Mouse (Mus musculus) forebrain, embryonic 11.5 days (tissue): ENCODE measurements around the gene Gm21992. TPM values are rescaled to one million over a fixed set of nuclear protein-coding genes. Genes with fewer than 3 reads are reported as not detected.
A peak's percentile ranks its signal among the peaks of the same experiment; 100 is the strongest.

ENCODE experiments used
- ATAC-seq: fragments of 200-750 bp; cut with Nextera tagmentation; replicated peaks from 2 replicates; pipeline ENCODE4 v1.8.0; 2017; ENCODE audit warnings: moderate TSS enrichment; ENCODE audit not compliant: low FRiP score
- DNase-seq: peaks from one replicate; pipeline ENCODE4 v3.0.0-alpha.2; 2017; ENCODE audit warnings: low spot score
- H3K27ac ChIP-seq: fragments of 300-500 bp; sonication (generic); 2 replicates; pipeline ENCODE4 v1.5.1; 2014; ENCODE audit warnings: low read depth, low read length
- H3K27me3 ChIP-seq: fragments of 300-500 bp; sonication (generic); 2 replicates; pipeline ENCODE4 v1.6.1; 2014; ENCODE audit warnings: mild to moderate bottlenecking, low read length, mixed read lengths; ENCODE audit not compliant: control insufficient read depth, insufficient read depth
- H3K36me3 ChIP-seq: fragments of 300-500 bp; sonication (generic); 2 replicates; pipeline ENCODE4 v1.6.1; 2014; ENCODE audit warnings: mild to moderate bottlenecking, low read length, moderate library complexity, mixed read lengths; ENCODE audit not compliant: control insufficient read depth, insufficient read depth
- H3K4me1 ChIP-seq: fragments of 300-500 bp; sonication (generic); replicated peaks from 2 replicates; pipeline ENCODE4 v1.6.1; 2014; ENCODE audit warnings: low read length, mixed read lengths; ENCODE audit not compliant: control insufficient read depth, insufficient read depth
- H3K4me2 ChIP-seq: fragments of 300-500 bp; sonication (generic); 2 replicates; pipeline ENCODE4 v1.6.1; 2014; ENCODE audit warnings: low read depth, mild to moderate bottlenecking, low read length, moderate library complexity, mixed read lengths; ENCODE audit not compliant: severe bottlenecking
- H3K4me3 ChIP-seq: fragments of 300-500 bp; sonication (generic); 2 replicates; pipeline ENCODE4 v1.5.1; 2014; ENCODE audit warnings: low read depth, low read length
- H3K9ac ChIP-seq: fragments of 300-500 bp; sonication (generic); 2 replicates; pipeline ENCODE4 v1.6.1; 2014; ENCODE audit warnings: low read length
- H3K9me3 ChIP-seq: fragments of 300-500 bp; sonication (generic); 2 replicates; pipeline ENCODE4 v1.6.1; 2016; ENCODE audit warnings: low read length, mixed read lengths; ENCODE audit not compliant: control insufficient read depth
- WGBS: fragments of 180-500 bp; shearing (Covaris S2); extraction: QIAGEN DNeasy Blood & Tissue Kit; methylation state at CpG from one replicate; pipeline ENCODE4 v1.1.7; 2014; 5-methylcytosine and 5-hydroxymethylcytosine counted together
- polyA plus RNA-seq: library from polyadenylated mRNA; unstranded; fragments of >200 nt; fragmentation: Nextera tagmentation; extraction: Ambion mirVana; gene quantifications from 2 replicates; pipeline ENCODE4 v1.2.1, GENCODE M21; 2014

Gm21992 gene
- polyA plus RNA-seq, 1 experiment from 2014 or later: 31.9 TPM

DNA sequence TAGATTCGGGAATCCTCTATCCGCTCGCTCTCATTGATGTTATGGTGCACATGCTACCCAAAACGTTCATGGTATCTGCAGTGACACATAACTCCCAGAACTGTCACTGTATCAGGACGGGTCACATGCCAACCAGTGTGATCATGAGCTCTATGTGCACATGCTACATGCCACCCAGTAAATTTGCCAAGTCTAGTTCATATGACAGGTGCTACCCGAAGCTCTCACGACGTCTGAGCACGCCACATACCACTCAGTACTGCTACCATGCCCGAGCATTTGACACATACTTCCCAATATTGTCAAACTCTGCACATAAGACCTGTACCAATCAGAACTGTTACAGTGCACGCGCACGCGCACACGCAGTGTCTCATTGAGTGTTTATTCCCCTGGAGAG is 91.3 kb downstream of the Gm21992 start:
- Histone ChIP-seq H3K9me3 (no peaks in the 10 kb centered on the region), H3K27me3 (no peaks in the 10 kb centered on the region), H3K4me2 (no peak overlapping the region), H3K36me3 (no peaks in the 10 kb centered on the region), H3K4me1 (peaks cover 6% of the 10 kb centered on the region; the same call in 1 of the 2 replicates), H3K4me3 (no peak overlapping the region), H3K27ac (no peak overlapping the region), H3K9ac (no peak overlapping the region)
- WGBS: 83% methylated on average over 15 of the region's 15 CpGs
- ATAC-seq: no peak
- no peak for DNase-seq

DNA sequence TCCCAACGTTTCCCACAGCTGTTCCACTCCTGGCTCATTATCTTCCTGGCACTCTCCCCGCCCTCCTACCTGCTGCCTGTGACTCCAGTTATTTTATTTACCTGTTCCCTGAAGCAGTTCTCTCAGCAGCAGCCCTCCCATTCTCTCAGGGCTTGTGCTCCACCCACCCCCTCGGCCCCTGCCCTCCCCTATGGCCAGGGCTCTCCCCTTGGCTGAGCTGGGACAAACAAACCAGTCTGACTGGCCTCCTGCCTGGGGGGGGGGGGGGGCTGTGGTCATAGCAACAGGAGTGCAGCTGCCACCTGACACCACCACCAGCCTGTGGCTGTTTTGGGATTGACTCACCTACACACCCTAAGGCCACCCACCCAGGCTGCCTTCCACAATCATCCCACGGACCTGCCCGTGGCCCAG is 92.1 kb downstream of the Gm21992 start:
- Histone ChIP-seq H3K9ac (no peak overlapping the region), H3K36me3 (no peaks in the 10 kb centered on the region), H3K9me3 (no peaks in the 10 kb centered on the region), H3K4me2 (no peak overlapping the region), H3K27me3 (no peaks in the 10 kb centered on the region), H3K4me3 (no peak overlapping the region), H3K4me1 (peaks cover 6% of the 10 kb centered on the region; the same call in 1 of the 2 replicates), H3K27ac (no peak overlapping the region)
- peak; percentile 55 for DNase-seq
- WGBS: 23% methylated on average over 5 of the region's 5 CpGs
- ATAC-seq: no peak

DNA sequence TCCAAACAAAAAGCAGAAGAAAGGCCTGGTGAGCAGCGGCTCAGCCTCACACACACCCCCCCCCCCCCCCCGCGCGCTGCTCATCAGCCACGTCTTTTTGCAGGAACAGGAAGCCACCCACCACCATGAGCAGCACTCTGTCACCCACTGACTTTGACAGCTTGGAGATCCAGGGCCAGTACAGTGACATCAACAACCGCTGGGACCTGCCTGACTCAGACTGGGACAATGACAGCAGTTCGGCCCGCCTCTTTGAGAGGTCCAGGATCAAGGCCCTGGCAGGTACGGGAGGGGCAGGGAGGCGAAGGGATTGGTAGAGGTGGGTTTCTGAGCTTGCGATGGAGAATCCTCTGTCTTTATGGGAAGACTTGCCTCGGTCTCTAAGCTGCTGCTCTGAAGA is 92.7 kb downstream of the Gm21992 start:
- Histone ChIP-seq H3K4me3 (no peak overlapping the region), H3K27ac (no peak overlapping the region)

DNA sequence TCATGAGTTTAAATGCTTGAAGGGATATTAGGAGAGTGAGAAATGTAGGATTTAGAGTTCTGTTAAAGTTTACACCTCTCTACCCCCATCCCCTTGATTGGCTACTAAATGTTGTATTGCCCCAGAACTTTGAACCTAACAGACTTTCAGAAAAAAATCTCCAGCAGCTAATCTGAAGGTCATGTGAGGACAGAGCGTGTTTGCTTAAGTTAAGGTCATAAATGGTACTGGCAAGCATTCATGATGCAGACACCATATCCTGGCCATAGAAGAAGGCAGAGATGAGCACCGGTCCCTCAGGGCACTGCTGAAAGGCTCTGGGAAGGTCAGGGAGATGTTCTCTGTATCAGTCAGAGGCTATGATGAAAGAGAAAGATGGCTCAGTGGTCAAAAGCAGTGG is 94.1 kb downstream of the Gm21992 start:
- H3K4me2 ChIP-seq: no peak overlapping the region
- H3K9me3 ChIP-seq: no peaks in the 10 kb centered on the region
- H3K27ac ChIP-seq: no peak overlapping the region
- WGBS: 97% methylated on average over 2 of the region's 2 CpGs
- ATAC-seq (no peak), DNase-seq (peak; percentile 21)
- H3K4me1 ChIP-seq: peaks cover 8% of the 10 kb centered on the region; the same call in 1 of the 2 replicates
- H3K36me3 ChIP-seq: no peaks in the 10 kb centered on the region
- no peak overlapping the region for H3K4me3 ChIP-seq
- H3K9ac ChIP-seq: no peak overlapping the region
- no peaks in the 10 kb centered on the region; the same call in 1 of the 2 replicates for H3K27me3 ChIP-seq

More for the DNA sequence above, 92.7 kb downstream of the Gm21992 start:
- H3K27me3 ChIP-seq: no peaks in the 10 kb centered on the region
- H3K36me3 ChIP-seq: no peaks in the 10 kb centered on the region
- no peak overlapping the region for H3K9ac ChIP-seq
- no peak overlapping the region for H3K4me2 ChIP-seq
- no peaks in the 10 kb centered on the region for H3K9me3 ChIP-seq
- DNase-seq (peak; percentile 47), ATAC-seq (no peak)
- H3K4me1 ChIP-seq: peaks cover 6% of the 10 kb centered on the region; the same call in 1 of the 2 replicates
- WGBS: 32% methylated on average over 12 of the region's 12 CpGs

DNA sequence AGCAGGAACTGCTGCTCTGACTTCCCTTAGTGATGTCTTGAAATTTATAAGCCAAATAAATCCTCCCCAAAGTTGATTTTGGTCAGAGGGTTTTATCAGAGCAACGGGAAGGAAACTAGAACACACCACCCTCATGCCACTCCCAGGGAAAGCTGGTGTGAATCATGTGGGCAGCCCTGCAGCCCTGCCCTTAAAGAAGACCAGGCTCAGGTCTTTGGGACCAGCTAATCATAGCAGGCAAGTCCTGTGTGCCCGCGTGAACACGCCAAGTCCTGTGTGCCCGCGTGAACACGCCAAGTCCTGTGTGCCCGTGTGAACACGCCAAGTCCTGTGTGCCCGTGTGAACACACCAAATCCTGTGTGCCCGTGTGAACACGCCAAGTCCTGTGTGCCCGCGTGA is 94.7 kb downstream of the Gm21992 start:
- Histone ChIP-seq H3K9me3 (no peaks in the 10 kb centered on the region), H3K27ac (no peak overlapping the region), H3K4me3 (no peak overlapping the region), H3K27me3 (no peaks in the 10 kb centered on the region; the same call in 1 of the 2 replicates), H3K9ac (no peak overlapping the region), H3K4me2 (no peak overlapping the region), H3K36me3 (no peaks in the 10 kb centered on the region), H3K4me1 (peaks cover 8% of the 10 kb centered on the region; the same call in 1 of the 2 replicates)
- DNase-seq (peak; percentile 50), ATAC-seq (no peak)
- WGBS: 98% methylated on average over 14 of the region's 14 CpGs

DNA sequence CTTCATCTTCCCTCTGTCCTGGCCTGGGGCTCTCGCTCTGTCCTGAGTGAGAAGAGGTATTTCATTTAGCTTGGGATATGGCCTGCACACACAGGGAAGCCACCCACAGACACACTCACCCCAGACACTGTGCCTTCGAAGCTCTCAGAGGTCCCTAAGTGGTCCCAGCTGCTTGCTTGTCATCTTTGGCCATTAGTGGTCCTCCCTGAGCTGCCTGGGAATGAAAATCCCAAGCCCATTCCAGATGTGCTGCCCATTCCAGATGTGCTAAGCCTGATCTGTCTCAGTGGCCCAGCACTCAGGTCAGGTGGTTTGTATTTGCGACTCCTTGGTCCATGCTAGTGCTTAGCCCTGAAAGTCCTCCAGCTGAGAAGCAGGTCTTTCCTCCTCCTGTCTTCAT is 97.5 kb downstream of the Gm21992 start:
- H3K36me3 ChIP-seq: no peaks in the 10 kb centered on the region
- H3K4me1 ChIP-seq: peaks cover 5% of the 10 kb centered on the region; the same call in 1 of the 2 replicates
- H3K4me3 ChIP-seq: no peak overlapping the region
- ATAC-seq (no peak), DNase-seq (no peak)
- no peak overlapping the region for H3K4me2 ChIP-seq
- no peaks in the 10 kb centered on the region for H3K9me3 ChIP-seq
- no peak overlapping the region for H3K27ac ChIP-seq
- H3K9ac ChIP-seq: no peak overlapping the region
- peaks cover 3% of the 10 kb centered on the region for H3K27me3 ChIP-seq
- 62% methylated on average over 3 of the region's 3 CpGs for WGBS

DNA sequence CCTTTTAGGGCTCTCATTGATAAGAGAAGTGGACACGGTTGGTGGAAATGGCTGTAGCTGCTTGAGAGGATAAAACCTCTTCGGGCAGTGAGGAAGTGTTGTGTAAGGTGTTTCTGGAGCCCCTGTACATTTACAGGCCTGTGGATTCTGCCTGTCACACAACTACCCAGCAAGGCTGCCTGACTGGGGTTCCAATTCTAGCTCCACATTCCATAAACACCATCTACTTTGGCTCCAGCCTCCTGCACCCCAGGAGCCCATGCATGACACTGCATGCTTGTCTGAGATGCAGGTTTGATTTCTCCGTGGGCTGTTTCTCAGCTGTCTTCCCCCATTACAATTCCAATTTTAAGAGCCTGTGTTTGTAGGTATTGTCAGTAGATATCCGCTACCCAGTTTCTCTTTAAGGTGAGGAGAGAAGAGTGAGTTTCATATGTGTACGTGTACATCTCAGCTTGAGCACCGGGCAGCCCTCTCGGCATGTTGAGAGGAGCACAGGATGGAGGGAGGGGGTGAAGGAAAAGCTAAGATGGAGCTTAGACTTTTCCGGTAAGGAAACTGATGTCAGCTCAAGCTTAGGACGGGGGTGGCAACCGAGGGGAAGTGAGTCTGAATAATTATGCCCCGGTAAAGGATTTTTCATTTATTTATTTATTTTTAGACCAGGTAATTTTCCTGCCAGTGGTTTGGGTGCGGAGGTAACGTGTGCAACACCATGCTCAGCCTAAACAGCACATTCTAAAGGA is 98.5 kb downstream of the Gm21992 start:
- peak overlapping the region; percentile 75 for H3K4me3 ChIP-seq
- ATAC-seq (no peak), DNase-seq (no peak)
- no peaks in the 10 kb centered on the region for H3K36me3 ChIP-seq
- 39% methylated on average over 13 of the region's 13 CpGs for WGBS
- H3K9ac ChIP-seq: peak overlapping the region; percentile 88
- H3K27me3 ChIP-seq: peaks cover 3% of the 10 kb centered on the region
- H3K4me1 ChIP-seq: peaks cover 5% of the 10 kb centered on the region; the same call in 1 of the 2 replicates
- no peak overlapping the region for H3K27ac ChIP-seq
- H3K9me3 ChIP-seq: no peaks in the 10 kb centered on the region
- H3K4me2 ChIP-seq: peak overlapping the region; percentile 92

DNA sequence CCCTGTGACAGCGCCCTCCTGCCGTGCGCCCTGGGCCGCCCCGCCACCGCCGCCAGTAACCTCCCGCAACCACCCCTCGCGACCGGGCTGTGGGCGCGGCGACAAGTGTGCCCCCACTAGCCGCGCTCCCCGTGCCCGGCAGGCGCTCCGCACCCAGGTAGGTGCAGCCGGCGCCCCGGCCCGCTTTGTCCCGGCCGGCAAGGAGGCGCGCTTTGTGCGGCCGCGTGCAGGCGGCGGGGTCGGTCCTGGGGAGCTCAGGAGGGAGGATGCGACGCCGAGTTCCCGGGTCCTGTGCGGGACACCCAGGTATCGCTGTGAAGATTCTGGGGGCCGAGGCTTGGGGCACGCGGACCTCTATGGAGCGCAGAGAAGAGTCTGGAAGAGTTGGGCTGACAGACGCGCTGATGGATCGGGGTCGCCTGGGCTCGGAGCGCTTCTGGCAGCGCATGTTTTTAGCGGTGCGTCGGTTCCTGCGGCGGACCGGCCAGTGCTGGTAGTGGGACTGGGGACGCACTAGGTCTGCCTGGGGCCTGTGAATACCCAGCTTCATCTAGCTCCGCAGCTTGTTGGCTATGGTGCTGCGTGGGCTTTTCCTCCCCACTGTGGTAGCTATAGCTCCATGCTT is 99.1 kb downstream of the Gm21992 start:
- Histone ChIP-seq H3K36me3 (no peaks in the 10 kb centered on the region), H3K9me3 (no peaks in the 10 kb centered on the region), H3K4me2 (peak overlapping the region; percentile 92), H3K9ac (peak overlapping the region; percentile 88), H3K27me3 (peaks cover 3% of the 10 kb centered on the region), H3K4me1 (peaks cover 5% of the 10 kb centered on the region; the same call in 1 of the 2 replicates), H3K4me3 (peak overlapping the region; percentile 75), H3K27ac (peak overlapping the region; percentile 65)
- peak; percentile 79 for DNase-seq
- under 1% methylated on average over 57 of the region's 60 CpGs for WGBS
- ATAC-seq: peak; percentile 36; the same call in 1 of the 2 replicates
